Mouse (Mus musculus) thymus, adult 2 months (tissue): ENCODE results near the gene Ticam1. TPM values are rescaled to one million over a fixed set of nuclear protein-coding genes. Genes with fewer than 3 reads are reported as not detected.

Source experiments
- DNase-seq: peaks from one replicate; pipeline ENCODE4 v3.0.0; 2021
- H3K27ac ChIP-seq: fragments of 200-500 bp; 2 replicates; pipeline ENCODE4 v1.5.1; 2012; ENCODE audit warnings: low read length, control low read depth; ENCODE audit not compliant: control insufficient read depth, insufficient read depth
- H3K27me3 ChIP-seq: fragments of 200-500 bp; 2 replicates; pipeline ENCODE4 v1.6.1; 2012; ENCODE audit warnings: mild to moderate bottlenecking, low read length, moderate library complexity, mixed read lengths; ENCODE audit not compliant: control insufficient read depth, insufficient read depth
- H3K36me3 ChIP-seq: fragments of 200-500 bp; 2 replicates; pipeline ENCODE4 v1.6.1; 2012; ENCODE audit warnings: mild to moderate bottlenecking, low read length, moderate library complexity; ENCODE audit not compliant: control insufficient read depth, insufficient read depth
- H3K4me1 ChIP-seq: fragments of 200-500 bp; replicated peaks from 2 replicates; pipeline ENCODE4 v1.6.1; 2012; ENCODE audit warnings: low read length; ENCODE audit not compliant: control insufficient read depth, insufficient read depth
- H3K4me3 ChIP-seq: fragments of 200-500 bp; 2 replicates; pipeline ENCODE4 v1.5.1; 2012; ENCODE audit warnings: mild to moderate bottlenecking, low read length, control low read depth, moderate library complexity; ENCODE audit not compliant: control insufficient read depth, insufficient read depth
- CTCF ChIP-seq: fragments of 200-500 bp; IDR thresholded peaks from 2 replicates; pipeline ENCODE4 v1.5.1; 2012; ENCODE audit warnings: mild to moderate bottlenecking, control low read depth, low read length, moderate library complexity, borderline replicate concordance; ENCODE audit not compliant: control insufficient read depth, poor library complexity, insufficient read depth; ENCODE audit errors: extremely low read depth
- POLR2A ChIP-seq: fragments of 200-500 bp; IDR thresholded peaks from 2 replicates; pipeline ENCODE4 v1.6.1; 2012; ENCODE audit warnings: mild to moderate bottlenecking, low read length, control low read depth, moderate library complexity; ENCODE audit not compliant: control insufficient read depth, poor library complexity, insufficient read depth; ENCODE audit errors: extremely low read depth
- WGBS: fragments of 180-500 bp; shearing (Covaris S2); methylation state at CpG from one replicate; pipeline ENCODE4 v1.1.7; 2018; 5-methylcytosine and 5-hydroxymethylcytosine counted together
- polyA plus RNA-seq: library from polyadenylated mRNA; depleted of rRNA; stranded (reverse); fragments of >200 nt; gene quantifications from 2 replicates; pipeline ENCODE4 v1.2.3, GENCODE M21; 2012

Ticam1 gene
- polyA plus RNA-seq, 1 experiment: 21.6 TPM

- no peaks in the 10 kb centered on the region for H3K27me3 ChIP-seq
- no peak overlapping the region for H3K4me3 ChIP-seq
- peaks cover 5% of the 10 kb centered on the region for H3K4me1 ChIP-seq
- peaks cover 5% of the 10 kb centered on the region; the same call in 1 of the 2 replicates for H3K36me3 ChIP-seq
- DNase-seq: no peak
- no peak overlapping the region for H3K27ac ChIP-seq
- WGBS: 88% methylated on average over 4 of the region's 4 CpGs
- TF ChIP-seq CTCF (no peak), POLR2A (no peak)
These were observed 6.2 kb upstream of the Ticam1 start for GRCm38 (mm10) chr17:56282802-56283201.

- no peak for TF ChIP-seq CTCF
- no peak for TF ChIP-seq POLR2A
- H3K36me3 ChIP-seq: peaks cover 4% of the 10 kb centered on the region; the same call in 1 of the 2 replicates
- no peak overlapping the region for H3K4me3 ChIP-seq
- H3K27ac ChIP-seq: no peak overlapping the region
- peaks cover 13% of the 10 kb centered on the region for H3K4me1 ChIP-seq
- H3K27me3 ChIP-seq: no peaks in the 10 kb centered on the region
- WGBS: 96% methylated on average over 12 of the region's 12 CpGs
- DNase-seq: no peak
These were observed 4.6 kb upstream of the Ticam1 start for GRCm38 (mm10) chr17:56281193-56281592.

GRCm38 (mm10) chr17:56279481-56280155 lies 3.0 kb upstream of the Ticam1 start:
- H3K4me3 ChIP-seq: no peak overlapping the region
- H3K36me3 ChIP-seq: no peaks in the 10 kb centered on the region
- WGBS: 94% methylated on average over 12 of the region's 12 CpGs
- no peaks in the 10 kb centered on the region for H3K27me3 ChIP-seq
- TF ChIP-seq POLR2A: no peak
- TF ChIP-seq CTCF: no peak
- no peak overlapping the region for H3K27ac ChIP-seq
- no peak for DNase-seq
- H3K4me1 ChIP-seq: peaks cover 17% of the 10 kb centered on the region

GRCm38 (mm10) chr17:56278340-56278739 lies 1.8 kb upstream of the Ticam1 start:
- TF ChIP-seq CTCF (no peak), POLR2A (no peak)
- Histone ChIP-seq H3K27me3 (no peaks in the 10 kb centered on the region), H3K36me3 (no peaks in the 10 kb centered on the region), H3K27ac (no peak overlapping the region), H3K4me3 (no peak overlapping the region), H3K4me1 (peaks cover 15% of the 10 kb centered on the region)
- no peak for DNase-seq
- WGBS: 94% methylated on average over 5 of the region's 5 CpGs

GRCm38 (mm10) chr17:56277567-56277893 lies 944 bp upstream of the Ticam1 start:
- TF ChIP-seq CTCF (no peak), POLR2A (no peak)
- DNase-seq: no peak
- no peaks in the 10 kb centered on the region for H3K27me3 ChIP-seq
- H3K4me1 ChIP-seq: peaks cover 14% of the 10 kb centered on the region
- 50% methylated on average over 2 of the region's 2 CpGs for WGBS
- H3K27ac ChIP-seq: peak overlapping the region; percentile 11; the same call in 1 of the 2 replicates
- H3K36me3 ChIP-seq: no peaks in the 10 kb centered on the region
- H3K4me3 ChIP-seq: no peak overlapping the region

GRCm38 (mm10) chr17:56275842-56276480 lies 625 bp downstream of the Ticam1 start:
- 24% methylated on average over 5 of the region's 5 CpGs for WGBS
- Histone ChIP-seq H3K4me1 (peaks cover 14% of the 10 kb centered on the region), H3K27me3 (no peaks in the 10 kb centered on the region), H3K27ac (peak overlapping the region; percentile 51; the same call in 1 of the 2 replicates), H3K4me3 (peak overlapping the region; percentile 85), H3K36me3 (no peaks in the 10 kb centered on the region)
- TF ChIP-seq POLR2A: no peak
- TF ChIP-seq CTCF: no peak
- no peak for DNase-seq
